Mouse (Mus musculus): Measurements from ENCODE around the gene B230217C12Rik. TPM values are rescaled to one million over a fixed set of nuclear protein-coding genes. Genes with fewer than 3 reads are reported as not detected.
A peak's percentile ranks its signal among the peaks of the same experiment; 100 is the strongest.
"Not testable (repeated sequence)": the region's sequence is repeated elsewhere in the genome, so short reads cannot be mapped to it uniquely, and the experiment has no call there.

The B230217C12Rik gene
- polyA plus RNA-seq, 1 experiment from 2014 or later: 24.1 TPM

DNA sequence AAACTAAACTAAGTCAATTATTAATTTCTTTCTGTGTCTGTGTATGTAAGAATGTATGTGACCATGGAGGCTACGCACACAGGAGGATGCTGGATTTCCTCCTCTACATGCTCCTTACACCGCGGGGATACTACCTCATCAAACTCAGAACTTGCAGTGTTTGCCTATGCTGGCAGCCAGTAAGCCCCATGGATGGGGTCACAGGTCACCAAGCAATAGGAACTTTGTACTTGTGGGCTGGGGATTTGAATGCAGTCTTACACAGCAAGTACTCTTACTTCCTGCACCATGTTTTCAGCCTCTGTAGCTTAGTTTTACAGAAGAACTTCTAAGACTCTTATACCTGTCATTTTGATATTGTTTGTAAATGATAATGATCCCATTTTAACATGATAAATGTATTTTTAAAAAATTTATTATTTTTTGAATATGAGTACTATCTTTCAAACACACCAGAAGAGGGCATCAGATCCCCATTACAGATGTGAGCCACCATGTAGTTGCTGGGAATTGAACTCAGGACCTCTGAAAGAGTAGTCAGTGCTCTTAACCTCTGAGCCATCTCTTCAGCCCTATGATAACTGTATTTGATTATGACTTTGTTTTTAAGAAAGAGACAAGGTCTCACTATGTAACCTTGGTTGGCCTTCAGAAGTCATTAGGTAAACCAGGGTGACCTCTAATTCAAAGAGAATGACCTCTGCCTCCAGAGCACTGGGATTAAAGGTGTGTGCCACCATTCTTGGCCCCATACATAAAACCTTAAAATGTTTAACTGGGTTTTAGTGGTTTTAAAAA, 25.7 kb downstream of the B230217C12Rik start:
- 97% methylated on average over 3 of the region's 3 CpGs for WGBS

DNA sequence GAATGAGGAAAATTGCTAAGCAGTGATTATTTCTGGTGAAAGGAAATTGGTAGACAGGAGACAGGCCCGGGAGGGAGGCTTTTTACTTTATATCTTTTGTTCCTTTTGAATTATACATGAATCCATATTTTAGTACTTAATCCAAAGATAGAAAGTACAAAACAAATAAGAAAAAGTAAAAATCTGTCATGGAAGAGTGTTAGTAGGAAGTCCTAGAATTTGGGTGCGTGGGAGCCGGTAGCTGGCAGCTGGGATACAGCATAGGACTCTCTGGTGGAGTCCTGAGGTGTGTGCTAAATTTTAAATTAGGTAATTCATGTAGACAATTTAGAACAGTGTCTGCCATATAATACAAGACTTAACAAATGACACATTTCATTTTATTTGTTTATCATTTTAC, 27.0 kb downstream of the B230217C12Rik start:
- Histone ChIP-seq H3K27ac (ENCODE audit: low read length) (no peak overlapping the region), H3K9me3 (ENCODE audit: control insufficient read depth, low read length) (no peaks in the 10 kb centered on the region), H3K4me1 (replicated peaks; ENCODE audit: control insufficient read depth, insufficient read depth, low read length) (no peaks in the 10 kb centered on the region), H3K4me2 (ENCODE audit: low read length) (no peak overlapping the region), H3K9ac (replicated peaks; ENCODE audit: low read depth, low read length) (no peak overlapping the region), H3K27me3 (replicated peaks; ENCODE audit: control insufficient read depth, insufficient read depth, low read length) (no peaks in the 10 kb centered on the region), H3K36me3 (ENCODE audit: control insufficient read depth, insufficient read depth) (no peaks in the 10 kb centered on the region), H3K4me3 (replicated peaks; ENCODE audit: low read length) (no peak overlapping the region)
- WGBS: 88% methylated on average over 3 of the region's 3 CpGs
- no peak for ATAC-seq

More for the DNA sequence above, 25.7 kb downstream of the B230217C12Rik start:
- H3K4me2 ChIP-seq (ENCODE audit: low read length): no peak overlapping the region
- no peak overlapping the region for H3K27ac ChIP-seq (ENCODE audit: low read length)
- H3K9me3 ChIP-seq (ENCODE audit: control insufficient read depth, low read length): no peaks in the 10 kb centered on the region
- ATAC-seq: no peak
- no peaks in the 10 kb centered on the region for H3K36me3 ChIP-seq (ENCODE audit: control insufficient read depth, insufficient read depth)
- H3K9ac ChIP-seq (replicated peaks; ENCODE audit: low read depth, low read length): no peak overlapping the region
- no peak overlapping the region for H3K4me3 ChIP-seq (replicated peaks; ENCODE audit: low read length)
- H3K27me3 ChIP-seq (replicated peaks; ENCODE audit: control insufficient read depth, insufficient read depth, low read length): no peaks in the 10 kb centered on the region
- no peaks in the 10 kb centered on the region for H3K4me1 ChIP-seq (replicated peaks; ENCODE audit: control insufficient read depth, insufficient read depth, low read length)

DNA sequence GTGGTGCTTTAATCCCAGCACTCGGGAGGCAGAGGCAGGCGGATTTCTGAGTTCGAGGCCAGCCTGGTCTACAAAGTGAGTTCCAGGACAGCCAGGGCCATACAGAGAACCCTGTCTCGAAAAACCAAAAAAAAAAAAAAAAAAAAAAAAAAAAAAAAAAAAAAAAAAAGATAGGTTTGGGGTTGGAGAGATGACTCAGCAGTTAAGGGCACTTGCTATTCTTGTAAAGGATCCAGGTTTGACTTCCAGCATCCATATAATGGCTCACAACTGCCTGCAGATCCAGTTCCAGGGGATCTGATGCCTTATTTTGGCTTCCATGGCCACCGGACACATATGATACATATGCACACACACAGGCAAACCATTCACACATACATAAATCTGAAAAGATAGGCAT, 31.8 kb downstream of the B230217C12Rik start:
- not testable (repeated sequence) for H3K27me3 ChIP-seq (replicated peaks; ENCODE audit: control insufficient read depth, insufficient read depth, low read length); H3K9me3 ChIP-seq (ENCODE audit: control insufficient read depth, low read length); H3K27ac ChIP-seq (ENCODE audit: low read length); H3K9ac ChIP-seq (replicated peaks; ENCODE audit: low read depth, low read length); H3K4me2 ChIP-seq (ENCODE audit: low read length); H3K36me3 ChIP-seq (ENCODE audit: control insufficient read depth, insufficient read depth); H3K4me1 ChIP-seq (replicated peaks; ENCODE audit: control insufficient read depth, insufficient read depth, low read length); H3K4me3 ChIP-seq (replicated peaks; ENCODE audit: low read length); ATAC-seq
- WGBS: 91% methylated on average over 5 of the region's 5 CpGs

DNA sequence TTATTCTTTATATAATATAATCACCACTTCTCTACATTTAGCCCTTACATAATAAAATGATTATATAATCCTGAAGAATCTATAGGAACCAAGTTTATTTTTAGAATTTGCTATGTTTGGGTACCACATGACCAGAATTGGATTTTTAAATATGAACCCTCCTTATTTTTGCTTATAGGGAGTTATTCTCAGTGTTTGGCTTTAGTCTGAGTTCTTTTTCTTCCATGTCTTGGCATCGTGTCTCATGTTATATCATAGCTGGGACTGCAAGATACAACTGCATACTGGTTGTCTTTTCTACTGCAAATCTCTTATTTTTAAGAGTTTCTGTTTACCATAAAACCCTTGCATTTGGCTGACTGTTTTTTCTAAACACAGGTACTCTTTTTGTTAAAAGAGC, 33.8 kb downstream of the B230217C12Rik start:
- H3K4me3 ChIP-seq (replicated peaks; ENCODE audit: low read length): no peak overlapping the region
- no peak overlapping the region for H3K4me2 ChIP-seq (ENCODE audit: low read length)
- no peak overlapping the region for H3K9ac ChIP-seq (replicated peaks; ENCODE audit: low read depth, low read length)
- no peaks in the 10 kb centered on the region for H3K9me3 ChIP-seq (ENCODE audit: control insufficient read depth, low read length)
- no peaks in the 10 kb centered on the region for H3K27me3 ChIP-seq (replicated peaks; ENCODE audit: control insufficient read depth, insufficient read depth, low read length)
- no peak overlapping the region for H3K27ac ChIP-seq (ENCODE audit: low read length)
- ATAC-seq: no peak
- no peaks in the 10 kb centered on the region for H3K36me3 ChIP-seq (ENCODE audit: control insufficient read depth, insufficient read depth)
- WGBS: 82% methylated on average over 1 of the region's 1 CpGs
- H3K4me1 ChIP-seq (replicated peaks; ENCODE audit: control insufficient read depth, insufficient read depth, low read length): no peaks in the 10 kb centered on the region

DNA sequence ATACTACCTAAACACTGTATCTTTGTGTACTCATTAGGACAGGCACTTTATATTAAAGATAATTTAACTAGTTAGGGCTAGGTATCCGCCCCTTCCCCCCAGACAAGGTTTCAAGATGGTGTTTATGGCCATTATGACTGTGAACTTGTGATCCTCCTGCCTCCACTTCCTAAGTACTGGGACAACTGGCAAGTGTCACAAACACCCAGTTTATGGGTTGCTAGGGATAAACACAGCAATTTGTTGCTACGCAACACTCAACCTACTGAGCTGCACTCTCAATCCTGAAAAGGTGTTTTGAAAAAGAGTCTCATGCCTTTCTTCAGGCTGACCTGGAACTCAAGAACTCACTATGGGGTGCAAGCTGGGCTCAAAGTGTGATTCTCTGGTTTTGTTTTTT, 36.8 kb downstream of the B230217C12Rik start:
- Histone ChIP-seq H3K27ac (ENCODE audit: low read length) (no peak overlapping the region), H3K4me1 (replicated peaks; ENCODE audit: control insufficient read depth, insufficient read depth, low read length) (no peaks in the 10 kb centered on the region), H3K27me3 (replicated peaks; ENCODE audit: control insufficient read depth, insufficient read depth, low read length) (no peaks in the 10 kb centered on the region), H3K4me2 (ENCODE audit: low read length) (no peak overlapping the region), H3K36me3 (ENCODE audit: control insufficient read depth, insufficient read depth) (no peaks in the 10 kb centered on the region), H3K4me3 (replicated peaks; ENCODE audit: low read length) (no peak overlapping the region), H3K9me3 (ENCODE audit: control insufficient read depth, low read length) (no peaks in the 10 kb centered on the region), H3K9ac (replicated peaks; ENCODE audit: low read depth, low read length) (no peak overlapping the region)
- ATAC-seq: no peak
- 87% methylated on average over 2 of the region's 2 CpGs for WGBS

DNA sequence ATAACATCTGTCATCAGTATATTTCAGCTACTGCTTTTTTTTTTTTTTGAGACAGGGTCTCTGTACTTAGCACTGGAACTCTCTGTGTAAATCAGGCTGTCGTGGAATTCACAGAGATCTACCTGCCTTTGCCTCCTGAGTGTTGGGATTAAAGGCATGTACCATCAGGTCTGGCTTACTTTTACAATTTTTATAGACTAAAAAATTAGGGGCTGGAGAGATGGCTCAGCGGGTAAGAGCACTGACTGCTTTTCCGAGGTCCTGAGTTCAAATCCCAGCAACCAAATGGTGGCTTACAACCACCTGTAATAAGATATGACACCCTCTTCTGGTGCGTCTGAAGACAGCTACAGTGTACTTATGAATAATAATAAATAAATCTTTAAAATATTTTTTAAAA, 39.8 kb downstream of the B230217C12Rik start:
- H3K36me3 ChIP-seq (ENCODE audit: control insufficient read depth, insufficient read depth): no peaks in the 10 kb centered on the region
- H3K4me3 ChIP-seq (replicated peaks; ENCODE audit: low read length): no peak overlapping the region
- WGBS: 96% methylated on average over 4 of the region's 4 CpGs
- H3K4me2 ChIP-seq (ENCODE audit: low read length): no peak overlapping the region
- H3K27ac ChIP-seq (ENCODE audit: low read length): no peak overlapping the region
- ATAC-seq: no peak
- H3K9me3 ChIP-seq (ENCODE audit: control insufficient read depth, low read length): no peaks in the 10 kb centered on the region
- no peak overlapping the region for H3K9ac ChIP-seq (replicated peaks; ENCODE audit: low read depth, low read length)
- no peaks in the 10 kb centered on the region for H3K27me3 ChIP-seq (replicated peaks; ENCODE audit: control insufficient read depth, insufficient read depth, low read length)
- 0 out of 2 replicates have a peak, but pooled peaks cover 2% of the 10 kb centered on the region for H3K4me1 ChIP-seq (replicated peaks; ENCODE audit: control insufficient read depth, insufficient read depth, low read length)

DNA sequence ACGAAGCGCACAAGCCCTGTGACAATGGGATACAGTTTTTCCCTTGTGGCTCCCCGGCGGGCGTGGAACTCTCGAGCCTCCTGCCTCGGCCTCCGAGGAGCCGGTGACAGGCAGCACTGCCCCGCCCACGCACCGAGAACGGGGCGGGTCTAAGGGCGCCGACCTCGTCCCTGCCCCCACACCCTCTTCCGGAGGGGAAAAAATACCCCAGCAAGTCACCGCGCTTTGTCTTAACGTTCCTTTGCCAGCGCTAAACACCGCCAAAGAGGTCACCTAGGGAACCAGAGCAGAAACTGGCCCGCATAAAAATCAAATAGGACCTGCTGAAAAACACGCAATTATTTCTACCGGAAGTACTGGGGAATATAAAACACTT, 43.0 kb downstream of the B230217C12Rik start:
- Histone ChIP-seq H3K4me3 (replicated peaks; ENCODE audit: low read length) (peak overlapping the region; percentile 52), H3K9ac (replicated peaks; ENCODE audit: low read depth, low read length) (peak overlapping the region; percentile 20; the same call in 1 of the 2 replicates), H3K9me3 (ENCODE audit: control insufficient read depth, low read length) (no peaks in the 10 kb centered on the region), H3K4me2 (ENCODE audit: low read length) (peak overlapping the region; percentile 49), H3K27ac (ENCODE audit: low read length) (peak overlapping the region; percentile 76), H3K36me3 (ENCODE audit: control insufficient read depth, insufficient read depth) (no peaks in the 10 kb centered on the region), H3K4me1 (replicated peaks; ENCODE audit: control insufficient read depth, insufficient read depth, low read length) (0 out of 2 replicates have a peak, but pooled peaks cover 2% of the 10 kb centered on the region), H3K27me3 (replicated peaks; ENCODE audit: control insufficient read depth, insufficient read depth, low read length) (no peaks in the 10 kb centered on the region)
- peak; percentile 9; the same call in 1 of the 2 replicates for ATAC-seq
- 3% methylated on average over 26 of the region's 26 CpGs for WGBS

DNA sequence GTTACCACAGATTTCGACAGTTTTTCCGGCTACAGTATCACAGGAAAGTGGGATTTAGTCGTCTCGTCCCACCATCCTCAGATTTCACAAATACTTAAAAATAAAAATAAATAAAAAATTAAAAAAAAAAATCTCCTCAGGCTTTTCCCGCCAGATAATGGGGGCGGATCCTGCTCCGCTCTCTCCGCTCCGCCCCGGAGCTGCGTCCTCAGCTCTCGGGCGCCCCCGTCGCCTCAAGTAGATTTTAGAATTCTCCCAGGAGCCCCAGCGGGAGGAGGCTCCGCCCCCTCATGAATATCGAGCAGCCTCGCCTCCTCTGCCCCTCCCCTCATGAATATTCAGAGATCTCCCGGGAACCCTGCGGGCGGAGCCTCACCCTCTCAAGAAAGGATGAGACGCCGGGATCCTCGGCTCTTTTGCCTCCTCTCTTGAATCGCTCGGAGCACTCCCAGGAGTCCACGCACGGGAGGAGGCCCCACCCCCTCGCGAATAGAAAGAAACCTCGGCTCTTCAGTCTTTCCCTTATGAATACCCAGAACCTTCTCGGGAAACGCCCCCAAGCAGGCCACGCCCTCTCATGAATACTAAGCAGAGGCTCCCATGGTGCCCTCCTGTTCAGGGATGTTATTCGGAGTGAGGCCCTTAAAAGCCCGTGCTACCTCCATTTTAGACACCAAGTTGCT, 43.5 kb downstream of the B230217C12Rik start, which contains the start of gene Fbxo47:
TSS of gene Fbxo47 (minus strand) at position 237 of the 683 bp plus-strand sequence.
- H3K9ac ChIP-seq (replicated peaks; ENCODE audit: low read depth, low read length): peak within 1 kb of the TSS; percentile 49
- no peaks in the 10 kb centered on the region for H3K9me3 ChIP-seq (ENCODE audit: control insufficient read depth, low read length)
- H3K36me3 ChIP-seq (ENCODE audit: control insufficient read depth, insufficient read depth): no peaks in the 10 kb centered on the region
- under 1% methylated on average over 37 of the region's 37 CpGs for WGBS
- no peaks in the 10 kb centered on the region for H3K27me3 ChIP-seq (replicated peaks; ENCODE audit: control insufficient read depth, insufficient read depth, low read length)
- peak; percentile 97 for ATAC-seq
- H3K4me2 ChIP-seq (ENCODE audit: low read length): peak within 1 kb of the TSS; percentile 49
- 0 out of 2 replicates have a peak, but pooled peaks cover 2% of the 10 kb centered on the region for H3K4me1 ChIP-seq (replicated peaks; ENCODE audit: control insufficient read depth, insufficient read depth, low read length)
- H3K4me3 ChIP-seq (replicated peaks; ENCODE audit: low read length): peak within 1 kb of the TSS; percentile 52
- peak within 1 kb of the TSS; percentile 87 for H3K27ac ChIP-seq (ENCODE audit: low read length)

DNA sequence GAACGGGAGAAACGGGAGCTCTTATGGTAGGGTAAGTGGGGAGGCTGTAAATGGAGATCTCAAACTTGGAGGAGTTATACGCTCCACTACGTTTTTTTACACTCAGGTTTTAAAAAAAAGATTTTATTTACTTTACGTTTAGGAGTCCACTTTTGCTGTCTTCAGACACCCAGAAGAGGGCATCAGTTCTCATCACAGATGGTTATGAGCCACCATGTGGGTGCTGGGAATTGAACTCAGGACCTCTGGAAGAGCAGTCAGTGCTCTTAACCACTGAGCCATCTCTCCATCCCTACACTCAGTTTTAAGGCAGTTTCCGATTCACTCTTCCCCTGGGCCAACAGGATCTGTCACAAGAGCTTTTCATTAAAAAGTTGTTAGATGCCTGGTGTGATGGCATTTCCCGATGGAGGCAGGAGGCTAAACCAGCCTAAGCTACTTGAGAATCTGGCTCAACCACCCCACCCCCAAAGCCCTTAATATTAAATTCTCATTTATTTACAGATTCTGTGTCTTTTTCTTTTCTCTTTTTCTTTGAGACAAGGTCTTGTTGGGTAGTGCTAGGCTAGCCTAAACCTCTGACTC, 44.1 kb downstream of the B230217C12Rik start:
- Histone ChIP-seq H3K4me3 (replicated peaks; ENCODE audit: low read length) (peak overlapping the region; percentile 52), H3K4me2 (ENCODE audit: low read length) (peak overlapping the region; percentile 49), H3K27ac (ENCODE audit: low read length) (peak overlapping the region; percentile 87), H3K9me3 (ENCODE audit: control insufficient read depth, low read length) (no peaks in the 10 kb centered on the region), H3K36me3 (ENCODE audit: control insufficient read depth, insufficient read depth) (no peaks in the 10 kb centered on the region), H3K27me3 (replicated peaks; ENCODE audit: control insufficient read depth, insufficient read depth, low read length) (no peaks in the 10 kb centered on the region), H3K9ac (replicated peaks; ENCODE audit: low read depth, low read length) (peak overlapping the region; percentile 49), H3K4me1 (replicated peaks; ENCODE audit: control insufficient read depth, insufficient read depth, low read length) (0 out of 2 replicates have a peak, but pooled peaks cover 2% of the 10 kb centered on the region)
- WGBS: 27% methylated on average over 7 of the region's 7 CpGs
- 0 out of 2 replicates have a peak, but pooled peaks have one; percentile 1 for ATAC-seq

Data from forebrain, embryonic 16.5 days (tissue).